ENCODE assay signal across 7 mouse cellular contexts in the genomic region with DNA sequence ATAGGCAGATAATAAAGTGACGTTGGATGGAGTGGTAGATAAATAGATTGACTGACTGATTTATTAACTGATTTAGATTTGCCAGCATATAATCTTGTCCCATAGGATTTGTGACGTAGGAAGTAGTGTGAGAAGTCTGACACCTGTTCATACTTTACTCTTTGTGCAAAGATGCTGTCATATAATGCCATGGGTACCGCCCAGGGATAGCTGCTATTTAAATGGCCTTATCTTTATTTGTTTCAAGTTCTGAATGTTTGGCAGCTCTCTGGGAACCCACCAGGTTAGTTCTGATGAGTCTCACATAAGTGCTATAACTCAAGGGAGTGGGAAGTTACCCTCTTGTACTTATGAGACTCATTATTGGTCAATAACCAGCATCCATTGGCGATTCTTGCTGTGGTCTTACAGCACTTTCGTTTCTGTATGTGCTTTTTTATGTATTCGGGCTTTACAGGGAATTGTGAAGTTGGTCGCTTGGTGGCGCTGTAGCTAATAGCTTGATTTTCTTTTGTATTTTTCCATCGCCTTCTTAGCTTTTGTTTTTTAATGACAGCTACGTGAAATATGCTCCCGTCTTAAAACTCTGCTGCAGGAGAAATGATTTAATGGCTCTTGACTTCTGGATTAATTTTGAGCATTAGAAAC. TPM values are rescaled to one million over a fixed set of nuclear protein-coding genes. Genes with fewer than 3 reads are reported as not detected.
A peak's percentile ranks its signal among the peaks of the same experiment; 100 is the strongest.
DNase-seq lines count a peak whose midpoint lies in the region; ATAC-seq lines count a peak whose summit lies in the region.

No protein-coding gene starts in this region.

- H3K9ac ChIP-seq in midbrain, embryonic 11.5 days (ENCODE audit: low read length) = no peak overlapping the region

- no peak overlapping the region for H3K4me2 ChIP-seq in midbrain, embryonic 11.5 days

- no peak for ATAC-seq in midbrain, embryonic 11.5 days (ENCODE audit: low FRiP score)

- H3K27ac ChIP-seq in midbrain, embryonic 11.5 days (ENCODE audit: low read depth, low read length) = no peak overlapping the region

- WGBS in midbrain, embryonic 11.5 days = 29% methylated on average over 11 of the region's 11 CpGs

- no peaks in the 10 kb centered on the region for H3K36me3 ChIP-seq in midbrain, embryonic 11.5 days (ENCODE audit: control insufficient read depth, insufficient read depth, low read length)

- intact Hi-C loops in left cerebral cortex, postnatal 4 days (cut with DNase I) = loop anchor here (5.0 kb wide), 2 partner anchors 131 to 266 kb away; no protein-coding TSS in a partner anchor

- no peak overlapping the region for H3K4me3 ChIP-seq in midbrain, embryonic 11.5 days (ENCODE audit: low read depth, low read length)

- H3K9me3 ChIP-seq in midbrain, embryonic 11.5 days (ENCODE audit: control insufficient read depth, low read length) = no peaks in the 10 kb centered on the region

- H3K4me1 ChIP-seq in midbrain, embryonic 11.5 days (ENCODE audit: control insufficient read depth, insufficient read depth, low read length) = no peaks in the 10 kb centered on the region

- no peaks in the 10 kb centered on the region for H3K27me3 ChIP-seq in midbrain, embryonic 11.5 days (ENCODE audit: control insufficient read depth, insufficient read depth, low read length)

- DNase-seq in adrenal gland, adult 2 months = peak; percentile 57
- DNase-seq in embryo, embryonic 9.5 days (ENCODE audit: extremely low spot score) = peak; percentile 52
- peak; percentile 76 to 93 for DNase-seq in heart, adult 18-20 months
- peak; percentile 84 for DNase-seq in kidney, adult 18-20 months
- peak; percentile 77 for DNase-seq in left cerebral cortex, postnatal 4 days
- DNase-seq in midbrain, embryonic 11.5 days (ENCODE audit: low spot score, missing footprints) = peak; percentile 95
- DNase-seq in spleen, postnatal 10 days (ENCODE audit: low spot score in 2 of 2) = peak; percentile 14 to 73

RNA-seq across cellular contexts. Expression of a gene that starts 55.2 kb away (rescaled TPM):
- total RNA-seq in adrenal gland, adult 2 months (2021) = 1 to 10 TPM; 1.4 to 3.0 TPM
- 0.57 TPM in 1 of 2 replicates, not detected in the other for polyA plus RNA-seq in adrenal gland, adult 2 months (2012; rRNA removed)
- total RNA-seq in heart, adult 18-20 months (2021) = under 1 TPM; 0.67 to 0.87 TPM
- total RNA-seq in left cerebral cortex, postnatal 4 days (2021) = 1 to 10 TPM; 1.4 to 1.9 TPM
- 2.4 and 2.5 TPM in 2 replicates for polyA plus RNA-seq in midbrain, embryonic 11.5 days (2014; fragmentation: Nextera tagmentation; extraction: Ambion mirVana)

RNA-seq across cellular contexts. Expression of a gene that starts 55.2 kb away (rescaled TPM):
- total RNA-seq in adrenal gland, adult 2 months (2021) = not detected
- 0.07 TPM in 1 of 2 replicates, not detected in the other for polyA plus RNA-seq in adrenal gland, adult 2 months (2012; rRNA removed)
- total RNA-seq in heart, adult 18-20 months (2021) = not detected
- total RNA-seq in left cerebral cortex, postnatal 4 days (2021) = 10 to 100 TPM; 25.9 to 27.8 TPM
- 43.4 TPM in 2 replicates for polyA plus RNA-seq in midbrain, embryonic 11.5 days (2014; fragmentation: Nextera tagmentation; extraction: Ambion mirVana)

Comparison
In these comparisons a context has a peak if more than half of its experiments do, and no peak if none do; other contexts are left out.
1. DNase-seq: peak in every context shown above with its lines; median percentile 95 in midbrain, embryonic 11.5 days; 84 in heart, adult 18-20 months; 84 in kidney, adult 18-20 months; 77 in left cerebral cortex, postnatal 4 days; 57 in adrenal gland, adult 2 months; 52 in embryo, embryonic 9.5 days; 44 in spleen, postnatal 10 days.
2. RNA of a gene that starts 55.2 kb away (total RNA-seq): 25.9 to 27.8 TPM in left cerebral cortex, postnatal 4 days; not detected in adrenal gland, adult 2 months and not detected in heart, adult 18-20 months; every median in the first group is over 10 times any median in the second.